Mouse (Mus musculus): Measurements from ENCODE around the gene Caln1.

The Caln1 gene

DNA sequence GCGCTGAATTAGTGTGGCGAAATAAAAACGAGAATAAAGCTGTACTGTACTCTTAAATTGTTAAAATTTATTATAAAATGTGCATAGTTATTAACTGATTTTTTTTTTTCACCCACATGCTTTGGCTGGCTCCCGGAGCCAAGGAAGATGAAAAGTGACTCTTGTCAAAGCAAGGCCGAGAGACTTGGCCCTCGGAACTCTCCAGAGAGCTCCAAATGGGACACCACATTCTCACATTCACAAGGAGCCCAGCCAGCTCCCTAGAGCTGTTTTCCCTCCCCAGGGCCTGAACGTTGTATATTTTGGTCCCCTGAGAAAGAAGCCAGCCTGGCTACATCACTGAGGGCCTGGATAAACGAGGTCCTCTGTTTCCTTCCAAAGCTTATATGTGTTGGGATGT lies 25.1 kb downstream of the Caln1 start:
- DNase-seq (ENCODE audit: low spot score): no peak

DNA sequence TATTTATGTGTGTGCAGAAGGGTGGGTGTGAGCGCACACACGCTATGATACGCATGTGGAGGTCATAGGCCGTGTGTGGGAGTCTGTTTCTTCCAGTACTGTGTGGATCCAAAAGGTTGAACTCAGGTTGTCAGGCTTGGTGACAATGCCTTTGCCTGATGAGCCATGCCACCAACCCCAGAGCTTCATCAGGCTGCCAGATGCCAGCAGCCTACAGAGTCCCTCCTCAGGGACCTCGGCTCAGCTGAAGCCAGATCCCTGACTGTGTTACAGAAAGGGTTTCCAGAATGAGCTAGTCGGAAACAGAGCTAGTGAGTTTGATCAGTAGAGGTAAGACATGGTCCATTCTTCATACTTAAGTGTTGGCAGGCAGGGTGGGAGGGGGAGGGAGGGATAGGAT lies 25.9 kb downstream of the Caln1 start:
- DNase-seq (ENCODE audit: low spot score): no peak

DNA sequence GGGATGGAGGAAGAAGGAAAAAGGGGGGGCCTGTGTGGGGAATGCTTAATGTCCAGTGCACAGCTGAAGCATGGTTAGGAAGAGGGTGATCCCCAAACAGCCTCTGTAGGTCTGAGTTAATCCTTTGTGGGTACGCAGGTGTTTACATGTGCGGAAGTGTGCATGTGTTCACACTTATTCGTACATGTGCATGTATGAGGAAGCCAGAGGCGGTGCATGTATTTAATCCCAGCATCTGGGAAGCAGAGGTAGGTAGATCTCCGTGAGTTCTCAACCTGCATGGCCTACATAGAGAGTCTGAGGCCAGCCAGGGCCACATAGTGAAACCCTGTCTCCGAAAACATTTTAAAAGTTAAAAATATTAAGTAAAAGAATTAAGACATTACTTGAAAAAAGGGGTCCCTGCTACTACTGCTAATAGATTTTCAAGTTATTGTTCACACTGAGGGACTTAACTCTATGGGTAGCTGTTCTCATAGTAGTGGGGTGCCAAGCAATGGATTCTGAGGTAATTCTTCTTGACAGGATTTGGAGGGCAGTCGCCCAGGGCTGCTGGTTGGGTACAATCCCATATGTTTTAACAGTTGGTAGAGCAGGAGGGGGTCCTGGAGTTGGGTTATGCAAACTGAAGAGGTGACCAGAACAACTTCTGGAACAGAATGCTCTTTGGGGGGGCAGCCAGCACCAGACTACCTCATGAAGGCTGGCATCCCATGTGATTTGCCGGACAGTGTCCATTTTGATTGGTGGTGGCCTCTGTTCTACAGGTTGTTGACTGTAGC lies 31.1 kb downstream of the Caln1 start:
- DNase-seq (ENCODE audit: low spot score): no peak

DNA sequence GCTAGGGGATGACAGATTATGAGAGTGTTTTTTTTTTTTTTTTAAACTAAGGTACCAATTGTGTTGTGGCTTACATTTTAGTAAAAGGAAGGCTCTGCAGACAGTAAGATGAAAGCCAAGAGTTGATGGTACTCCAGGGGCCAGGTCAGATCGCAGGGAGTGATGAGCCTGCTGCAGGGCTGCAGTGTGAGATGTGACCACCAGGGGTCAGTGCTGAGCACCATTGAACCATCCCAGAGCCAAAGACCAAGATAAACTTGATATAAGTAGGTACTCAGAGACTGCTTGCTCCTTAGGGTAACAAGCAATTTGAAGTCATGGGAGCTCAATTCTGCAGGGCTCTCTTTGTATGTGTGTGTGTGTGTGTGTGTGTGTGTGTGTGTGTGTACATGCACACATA lies 35.9 kb downstream of the Caln1 start:
- no peak for DNase-seq (ENCODE audit: low spot score)

DNA sequence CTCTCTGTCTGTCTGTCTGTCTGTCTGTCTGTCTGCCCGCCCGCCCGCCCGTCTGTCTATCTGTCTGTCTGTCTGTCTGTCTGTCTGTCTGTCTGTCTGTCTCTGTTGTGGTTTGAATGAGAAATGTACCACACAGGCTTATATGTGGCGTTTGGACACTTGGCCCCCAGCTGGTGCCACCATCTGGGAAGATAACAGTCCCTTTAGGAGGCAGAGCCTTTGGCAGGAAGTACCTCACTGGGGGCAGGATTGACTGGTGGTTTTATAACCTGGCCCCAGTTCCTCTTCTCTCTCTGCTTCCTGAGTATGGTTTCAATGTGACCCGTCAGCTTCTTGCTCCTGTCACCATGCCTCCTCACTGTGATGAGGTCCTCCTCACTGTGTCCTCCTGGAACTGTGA lies 40.5 kb downstream of the Caln1 start:
- no peak for DNase-seq (ENCODE audit: low spot score)

DNA sequence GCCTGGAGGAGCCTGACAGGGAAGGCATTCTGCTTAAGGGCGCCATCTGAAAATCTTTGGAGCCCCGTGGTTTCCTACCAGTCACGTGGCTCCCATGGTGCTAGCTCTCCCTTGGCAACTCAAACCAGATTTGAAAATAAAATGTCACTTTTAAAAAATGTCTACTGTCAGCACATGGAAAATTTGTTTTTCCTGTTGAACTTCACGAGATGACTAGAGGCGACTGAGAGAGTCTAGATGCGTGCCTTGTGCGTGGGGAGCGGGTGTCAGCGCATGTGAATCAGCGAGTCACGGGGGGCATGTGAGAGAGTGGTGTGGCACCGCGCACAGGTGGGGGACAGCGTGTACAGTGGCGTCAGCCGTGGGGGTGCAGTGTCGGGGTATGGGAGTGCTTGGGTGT lies 42.3 kb downstream of the Caln1 start:
- no peak for DNase-seq (ENCODE audit: low spot score)

DNA sequence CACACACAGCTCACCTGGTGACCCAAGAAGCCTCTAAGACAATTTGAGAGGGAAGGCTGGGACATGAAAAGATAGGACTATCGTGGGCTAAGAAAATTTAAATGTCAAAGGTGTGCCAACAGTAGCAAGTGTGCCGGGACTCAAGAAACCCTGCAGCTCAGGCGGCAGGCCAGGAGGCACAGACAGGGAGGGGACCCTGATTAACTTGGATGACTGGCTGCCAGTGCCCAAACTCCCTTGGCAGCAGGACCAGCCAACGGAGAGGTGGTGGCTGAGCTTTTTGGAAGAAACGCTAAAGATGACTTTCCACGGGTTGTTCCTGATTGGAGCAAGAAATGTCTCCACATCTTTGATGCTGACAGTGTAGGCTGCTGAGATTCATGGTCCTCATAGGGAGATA lies 78.2 kb downstream of the Caln1 start:
- no peak for DNase-seq (ENCODE audit: low spot score)

DNA sequence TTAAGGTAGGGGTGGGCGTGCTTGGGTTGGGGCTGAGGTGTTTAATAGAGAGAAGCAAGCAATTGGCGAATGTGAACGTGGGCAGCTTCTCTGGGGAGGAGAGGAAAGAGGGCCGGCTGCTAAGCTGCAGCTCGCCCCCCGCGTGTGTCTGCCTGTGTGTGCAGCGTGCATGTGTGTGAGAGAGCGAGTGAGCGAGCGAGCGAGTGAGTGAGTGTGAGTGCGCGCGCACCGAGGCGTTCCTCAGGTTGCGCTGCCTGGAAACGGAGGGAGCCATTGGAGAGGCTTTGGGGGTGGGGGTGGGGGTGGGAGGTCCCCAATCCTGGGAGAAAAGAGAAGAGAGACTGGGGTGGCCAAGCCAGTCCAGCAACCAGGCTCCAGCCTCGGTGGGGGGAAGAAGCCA lies 79.2 kb downstream of the Caln1 start:
- no peak for DNase-seq (ENCODE audit: low spot score)

DNA sequence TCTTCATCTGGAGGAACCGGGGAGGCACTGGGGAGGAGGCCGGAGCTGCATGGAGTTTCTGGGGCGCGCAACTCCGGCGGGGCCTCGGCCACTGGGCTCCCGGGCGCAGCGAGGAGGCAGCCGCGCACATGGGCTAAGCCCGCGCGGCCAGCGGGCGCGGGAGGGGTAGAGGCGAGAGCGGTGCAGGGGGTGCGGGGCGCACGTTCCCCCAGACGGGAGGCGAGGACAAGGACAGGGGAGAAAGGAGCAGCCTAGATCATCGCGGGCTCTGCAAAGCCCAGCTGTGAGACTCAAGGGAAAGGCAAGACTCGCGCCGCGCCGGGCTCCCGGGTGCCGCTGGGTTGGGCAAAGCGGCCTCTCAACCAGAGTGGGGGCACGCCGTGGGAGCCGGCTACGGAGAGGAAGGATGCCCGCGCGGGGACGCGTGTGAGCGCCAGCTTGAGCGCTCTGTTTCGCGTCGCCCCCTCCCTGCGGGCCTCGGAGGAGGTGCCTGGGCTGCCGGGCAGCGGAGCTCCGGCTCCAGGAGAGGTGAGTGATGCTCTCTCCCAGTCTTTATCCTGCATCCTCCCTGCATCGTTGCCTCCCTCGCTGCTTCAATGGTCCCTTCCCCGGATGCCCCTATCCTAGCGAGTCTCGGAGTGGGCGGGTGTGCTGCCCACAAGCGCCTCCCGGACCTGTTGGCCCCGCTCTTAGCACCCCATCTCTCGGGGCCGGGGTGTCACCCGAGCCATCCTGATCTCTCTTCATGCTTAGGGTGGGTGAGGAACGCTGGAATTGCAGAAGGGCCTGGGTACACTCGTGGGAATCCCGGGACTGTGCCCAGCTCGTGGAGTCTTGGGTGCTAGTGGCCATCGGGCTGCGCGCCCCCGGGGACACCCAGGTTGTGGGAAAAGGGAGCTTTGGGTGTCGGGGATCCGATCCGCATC lies 79.9 kb downstream of the Caln1 start:
- no peak for DNase-seq (ENCODE audit: low spot score)

DNA sequence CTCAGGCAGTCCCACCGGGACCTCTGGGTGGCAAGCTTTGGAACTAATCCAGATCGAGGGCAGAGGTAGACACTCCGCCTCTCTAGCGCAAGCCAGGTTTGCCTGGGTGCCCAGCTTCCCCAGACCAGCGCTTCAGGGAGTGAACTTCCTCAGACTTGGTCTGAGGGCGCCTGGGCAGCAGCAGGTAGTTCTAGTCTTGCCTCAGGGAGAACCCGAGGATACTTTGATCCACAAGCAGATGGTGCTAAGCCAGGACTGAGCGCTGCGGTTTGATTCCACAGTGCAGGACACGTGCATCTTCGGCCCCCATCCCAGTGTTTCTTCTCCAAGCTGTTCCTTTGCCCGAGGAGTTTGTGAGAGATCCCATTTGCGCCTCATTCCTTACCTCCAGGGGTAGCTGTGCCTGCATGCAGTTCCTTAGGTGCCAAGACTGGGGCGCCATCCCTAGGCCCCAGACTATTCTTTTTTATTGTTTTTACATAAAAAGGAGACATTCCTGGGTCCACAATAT lies 80.8 kb downstream of the Caln1 start:
- DNase-seq (ENCODE audit: low spot score): no peak

DNA sequence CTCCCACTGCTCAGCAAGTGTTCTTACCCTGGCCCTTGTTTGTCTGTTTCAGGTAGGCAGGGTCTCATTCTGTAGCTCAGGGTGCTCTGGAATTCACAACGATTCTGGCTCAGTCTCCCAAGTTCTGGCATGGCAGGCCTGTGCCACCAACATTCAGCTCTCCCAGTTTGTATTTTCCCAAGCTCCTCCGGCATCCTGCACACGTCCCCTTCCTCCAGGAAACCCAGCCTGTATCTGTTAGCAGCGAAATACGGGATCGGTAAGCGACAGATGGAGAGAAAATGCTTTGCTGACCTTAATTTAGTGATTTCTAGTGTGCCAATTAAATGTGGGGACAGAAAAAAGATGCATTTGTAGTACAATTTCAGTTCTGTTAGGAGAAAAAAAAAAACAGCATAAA lies 88.8 kb downstream of the Caln1 start:
- DNase-seq (ENCODE audit: low spot score): no peak

DNA sequence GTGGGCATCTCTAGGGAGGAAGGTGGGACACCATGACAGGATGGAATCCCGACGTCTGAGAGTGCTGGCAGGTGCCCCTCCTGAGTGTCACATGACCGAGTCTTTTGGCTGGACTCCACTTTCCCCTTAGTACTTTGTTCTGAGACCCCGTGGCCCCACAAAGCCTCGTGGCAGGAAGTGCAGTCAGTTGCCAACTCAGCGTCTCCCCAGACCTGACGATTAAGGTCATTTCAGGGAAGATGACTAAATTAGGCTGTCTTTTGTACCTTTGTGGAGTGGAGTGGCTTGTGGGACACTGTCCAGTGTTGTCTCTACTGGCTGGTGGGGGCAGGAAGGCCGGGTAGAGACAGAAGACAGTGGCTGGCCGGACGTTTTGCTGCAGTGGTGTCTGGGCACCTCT lies 103.0 kb downstream of the Caln1 start:
- no peak for DNase-seq (ENCODE audit: low spot score)

DNA sequence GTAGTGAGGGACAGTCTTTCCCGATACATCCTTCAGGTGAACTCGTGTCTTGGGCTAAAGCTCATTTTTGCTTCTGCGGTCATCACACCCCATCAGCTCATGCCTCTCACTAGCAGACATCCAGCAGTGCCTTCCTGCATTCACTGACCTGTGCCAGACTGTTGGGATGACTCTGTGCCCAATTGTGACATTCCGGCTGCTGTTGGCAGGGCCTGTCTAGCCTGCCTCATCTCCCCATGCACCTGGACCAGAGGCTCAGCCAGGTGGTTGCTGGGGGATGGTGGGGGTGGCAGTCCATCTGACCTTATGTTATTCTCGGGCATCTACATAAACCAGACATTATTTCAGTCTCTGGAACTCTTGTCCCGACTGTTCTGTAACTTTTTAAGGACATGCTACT lies 105.6 kb downstream of the Caln1 start:
- DNase-seq (ENCODE audit: low spot score): no peak

DNA sequence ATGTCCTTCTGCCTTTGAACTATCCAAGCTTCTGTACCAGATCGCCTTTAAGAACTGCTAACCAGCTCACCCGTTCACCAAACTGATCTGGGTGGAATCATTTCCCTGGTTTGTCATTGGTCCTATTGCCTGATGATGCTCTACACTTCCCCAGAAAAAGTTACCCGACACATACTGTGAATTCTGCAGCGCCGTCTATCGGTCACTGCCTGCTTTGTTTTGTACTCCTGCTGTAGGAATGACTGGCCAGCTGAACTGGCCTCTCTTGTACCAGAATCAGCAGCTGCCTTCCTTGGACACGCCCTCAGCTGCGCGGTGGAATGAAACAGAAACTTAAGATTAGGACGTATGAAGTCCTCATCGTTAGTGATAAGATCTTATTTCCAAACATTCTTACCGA lies 107.5 kb downstream of the Caln1 start:
- DNase-seq (ENCODE audit: low spot score): no peak

DNA sequence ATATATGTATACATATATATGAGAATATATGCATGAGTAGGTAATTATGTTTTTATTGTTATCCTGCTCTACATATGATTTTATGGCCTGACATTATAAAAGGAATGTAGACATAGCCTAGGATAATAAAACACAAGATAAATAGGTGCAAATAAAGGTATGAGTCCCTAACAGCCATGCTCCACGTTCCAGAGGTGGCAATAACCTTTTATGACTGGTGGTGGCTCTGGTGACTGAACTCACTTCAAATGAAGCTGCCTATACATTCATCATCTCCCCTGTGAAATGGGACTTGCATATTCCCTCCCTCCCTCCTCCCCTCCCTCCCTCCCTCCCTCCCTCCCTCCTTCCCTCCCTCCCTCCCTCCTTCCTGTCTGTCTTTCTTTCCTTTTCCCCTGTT lies 111.0 kb downstream of the Caln1 start:
- no peak for DNase-seq (ENCODE audit: low spot score)

DNA sequence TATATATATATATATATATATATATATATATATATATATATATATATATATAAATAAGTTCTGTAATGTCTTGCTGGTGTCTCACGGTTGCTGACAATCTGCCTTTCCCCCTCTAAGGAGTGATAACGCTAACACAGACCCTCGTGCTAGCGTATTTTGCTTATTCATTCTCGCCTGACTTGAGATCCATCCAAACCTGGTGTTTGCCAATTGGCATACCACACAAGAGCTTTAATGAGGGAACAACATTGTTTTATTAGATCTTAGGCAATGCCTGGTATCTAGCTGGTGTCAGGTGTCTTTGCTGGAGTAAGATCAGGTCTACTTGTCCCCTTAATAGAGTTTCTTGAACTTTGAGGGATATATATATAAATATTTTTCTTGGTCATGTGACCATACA lies 122.2 kb downstream of the Caln1 start:
- no peak for DNase-seq (ENCODE audit: low spot score)

DNA sequence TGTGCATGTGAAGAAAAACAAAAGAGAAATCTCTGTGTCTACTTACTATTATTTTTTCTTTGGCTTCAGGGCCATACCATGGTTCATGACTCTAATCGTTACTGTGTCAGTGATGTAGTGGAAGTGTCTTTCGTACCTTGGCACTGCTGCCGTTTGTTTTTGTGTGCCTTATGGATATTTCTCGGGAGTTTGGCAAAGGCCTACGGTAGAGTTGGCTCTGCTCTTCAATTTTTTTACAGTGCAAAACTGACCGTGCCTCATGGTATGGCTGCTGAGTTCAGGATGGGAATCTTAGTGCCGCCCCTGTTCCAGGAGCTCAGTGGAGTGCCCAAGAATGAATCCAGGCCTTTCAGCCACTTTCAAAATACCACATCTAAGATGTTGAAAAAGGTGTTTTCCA lies 123.0 kb downstream of the Caln1 start:
- DNase-seq (ENCODE audit: low spot score): no peak

DNA sequence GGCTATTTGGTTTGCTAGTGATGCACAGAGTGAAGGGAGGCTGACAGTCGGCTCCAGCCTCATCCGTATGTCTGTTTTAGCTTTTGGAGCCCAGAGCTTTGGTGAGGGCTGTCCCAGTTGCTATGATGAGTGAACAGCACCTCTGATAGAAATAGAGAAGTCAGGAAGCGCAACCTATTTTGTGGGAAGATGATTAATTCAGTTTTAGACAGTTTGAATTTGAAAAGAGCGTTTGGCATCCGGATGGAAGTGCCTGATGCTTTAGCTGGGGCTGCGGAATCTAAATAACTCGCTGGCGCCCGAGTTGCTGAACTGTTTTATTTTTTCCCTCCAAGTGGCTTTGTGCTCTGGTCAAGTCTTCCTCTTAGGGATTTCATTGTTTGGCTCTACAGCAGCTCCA lies 133.3 kb downstream of the Caln1 start:
- DNase-seq (ENCODE audit: low spot score): no peak

DNA sequence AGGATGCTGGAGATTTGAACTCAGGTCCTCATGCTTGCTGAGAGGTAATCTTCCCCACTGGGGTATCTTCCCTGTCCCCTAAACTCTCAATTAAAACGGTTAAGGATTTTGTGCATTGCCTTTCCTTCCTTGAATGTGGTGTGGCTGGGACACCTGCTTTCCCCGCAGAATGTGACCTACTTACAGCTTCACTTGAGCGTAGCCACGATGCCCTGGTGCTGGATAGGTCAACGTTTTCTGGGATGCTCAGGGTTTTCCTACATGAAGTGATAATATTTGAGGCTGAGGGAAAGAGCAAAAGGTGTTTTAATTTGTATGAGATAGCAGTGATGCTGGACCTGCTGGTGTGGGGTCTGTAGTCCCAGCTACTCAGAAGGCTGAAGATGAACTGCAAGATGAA lies 135.6 kb downstream of the Caln1 start:
- DNase-seq (ENCODE audit: low spot score): no peak

DNA sequence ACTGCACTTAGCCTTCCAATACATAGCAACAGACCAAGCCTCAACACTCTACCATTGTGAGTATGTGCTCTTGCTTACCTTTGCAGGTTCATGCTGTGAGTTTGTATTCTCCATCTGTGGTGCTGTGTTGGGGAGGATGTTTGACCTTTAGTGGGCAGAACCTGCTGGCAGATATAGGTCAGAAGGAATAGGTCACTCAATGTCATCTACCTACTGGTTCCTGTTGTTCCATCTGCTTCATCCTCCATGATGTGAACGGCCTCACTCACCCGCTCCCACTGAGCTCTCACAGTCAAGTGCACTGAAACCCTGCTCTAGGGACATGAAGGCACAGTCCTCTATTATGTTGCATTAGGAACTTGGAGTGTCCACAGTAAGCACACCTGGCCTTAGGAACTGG lies 141.3 kb downstream of the Caln1 start:
- no peak for DNase-seq (ENCODE audit: low spot score)

DNA sequence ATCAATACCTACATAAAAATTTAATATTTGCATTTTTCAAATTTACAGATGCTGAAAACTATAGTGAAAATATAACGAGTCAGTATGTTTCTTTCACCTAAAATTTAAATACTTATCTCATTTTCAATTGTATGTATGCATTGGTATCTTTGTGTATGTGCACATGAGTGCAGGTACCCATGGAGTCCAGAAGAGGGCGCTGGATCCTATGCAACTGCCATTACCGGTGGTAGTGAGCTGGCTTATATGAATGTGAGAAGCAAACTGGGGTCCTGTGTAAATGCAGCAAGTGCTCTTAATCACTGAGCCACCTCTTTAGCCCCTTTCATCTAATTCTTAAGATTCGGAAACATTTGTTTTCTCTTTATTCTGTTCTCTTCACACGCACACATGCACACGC lies 146.1 kb downstream of the Caln1 start:
- no peak for DNase-seq (ENCODE audit: low spot score)

DNA sequence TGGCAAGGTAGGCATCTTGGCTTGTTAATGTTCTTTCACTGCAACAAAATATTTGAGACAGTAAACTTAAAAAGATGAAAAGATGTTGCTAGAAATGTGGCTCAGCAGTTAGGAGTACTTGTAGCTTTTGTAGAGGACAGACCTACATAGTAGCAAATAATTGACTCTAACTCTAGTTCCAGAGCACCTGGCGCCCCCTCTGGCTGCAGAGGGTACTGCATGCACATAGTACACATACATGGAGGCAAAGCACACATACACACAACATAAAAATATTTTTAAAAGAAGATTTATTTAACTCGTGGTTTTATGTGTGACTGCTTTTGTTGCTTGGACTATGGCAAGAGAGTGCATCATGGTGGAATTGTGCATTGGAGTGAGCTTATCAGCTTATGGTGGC lies 151.3 kb downstream of the Caln1 start:
- DNase-seq (ENCODE audit: low spot score): no peak

DNA sequence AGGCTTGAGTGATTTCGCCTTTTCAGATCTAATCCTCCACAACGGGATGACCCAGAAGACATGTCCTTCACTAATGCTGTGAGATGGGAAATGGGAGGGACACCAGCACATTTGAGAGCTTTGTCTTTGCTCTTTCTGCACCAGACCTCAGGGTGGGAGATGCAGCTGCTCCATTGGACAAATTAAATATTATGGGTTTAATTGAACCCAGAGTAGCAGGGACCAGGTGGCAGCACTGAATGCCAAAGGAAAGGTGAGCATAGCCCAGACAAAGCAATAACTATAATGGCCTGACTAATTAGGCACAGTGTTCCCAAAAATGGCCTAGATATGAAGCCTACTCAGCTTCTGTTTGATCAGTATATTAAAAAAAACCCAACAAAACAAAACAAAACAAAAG lies 158.2 kb downstream of the Caln1 start:
- DNase-seq (ENCODE audit: low spot score): no peak

Measured in urinary bladder, postnatal 10 days (tissue).